Mouse (Mus musculus): ENCODE measurements around the gene Rec114. TPM values are rescaled to one million over a fixed set of nuclear protein-coding genes. Genes with fewer than 3 reads are reported as not detected.

Gene Rec114
- polyA plus RNA-seq, 1 experiment from 2014 or later, result 3.2 TPM

- ATAC-seq (ENCODE audit: low read depth) (no peak), DNase-seq (ENCODE audit: low spot score) (no peak)
- Histone ChIP-seq H3K9me3 (ENCODE audit: control insufficient read depth, low read length) (no peaks in the 10 kb centered on the region), H3K27me3 (replicated peaks; ENCODE audit: control insufficient read depth, insufficient read depth, low read length) (no peaks in the 10 kb centered on the region), H3K4me3 (ENCODE audit: low read depth, low read length) (no peak overlapping the region), H3K4me1 (ENCODE audit: control insufficient read depth, insufficient read depth, low read length) (no peaks in the 10 kb centered on the region), H3K9ac (ENCODE audit: low read depth, low read length) (no peak overlapping the region), H3K36me3 (ENCODE audit: control insufficient read depth, insufficient read depth, low read length) (peaks cover 22% of the 10 kb centered on the region), H3K4me2 (ENCODE audit: low read depth, low read length) (no peak overlapping the region), H3K27ac (replicated peaks; ENCODE audit: low read depth, low read length) (no peak overlapping the region)
- WGBS, result 46% methylated on average over 9 of the region's 9 CpGs
Observed at GRCm38 (mm10) chr9:58667244-58667643, 76.5 kb downstream of the Rec114 start.

- no peak overlapping the region for H3K4me3 ChIP-seq (ENCODE audit: low read depth, low read length)
- H3K4me1 ChIP-seq (ENCODE audit: control insufficient read depth, insufficient read depth, low read length), result no peaks in the 10 kb centered on the region
- no peaks in the 10 kb centered on the region for H3K27me3 ChIP-seq (replicated peaks; ENCODE audit: control insufficient read depth, insufficient read depth, low read length)
- WGBS, result 46% methylated on average over 9 of the region's 9 CpGs
- H3K9ac ChIP-seq (ENCODE audit: low read depth, low read length), result no peak overlapping the region
- ATAC-seq (ENCODE audit: low read depth), result no peak
- H3K27ac ChIP-seq (replicated peaks; ENCODE audit: low read depth, low read length), result no peak overlapping the region
- DNase-seq (ENCODE audit: low spot score), result no peak
- H3K4me2 ChIP-seq (ENCODE audit: low read depth, low read length), result no peak overlapping the region
- H3K9me3 ChIP-seq (ENCODE audit: control insufficient read depth, low read length), result no peaks in the 10 kb centered on the region
- H3K36me3 ChIP-seq (ENCODE audit: control insufficient read depth, insufficient read depth, low read length), result peaks cover 27% of the 10 kb centered on the region
Observed at GRCm38 (mm10) chr9:58666191-58666590, 77.6 kb downstream of the Rec114 start.

GRCm38 (mm10) chr9:58665492-58665891, 78.3 kb downstream of the Rec114 start:
- ATAC-seq (ENCODE audit: low read depth) (no peak), DNase-seq (ENCODE audit: low spot score) (no peak)
- no peaks in the 10 kb centered on the region for H3K9me3 ChIP-seq (ENCODE audit: control insufficient read depth, low read length)
- no peaks in the 10 kb centered on the region for H3K4me1 ChIP-seq (ENCODE audit: control insufficient read depth, insufficient read depth, low read length)
- no peak overlapping the region for H3K4me2 ChIP-seq (ENCODE audit: low read depth, low read length)
- WGBS, result 76% methylated on average over 9 of the region's 9 CpGs
- peaks cover 27% of the 10 kb centered on the region for H3K36me3 ChIP-seq (ENCODE audit: control insufficient read depth, insufficient read depth, low read length)
- H3K27me3 ChIP-seq (replicated peaks; ENCODE audit: control insufficient read depth, insufficient read depth, low read length), result no peaks in the 10 kb centered on the region
- H3K4me3 ChIP-seq (ENCODE audit: low read depth, low read length), result no peak overlapping the region
- H3K27ac ChIP-seq (replicated peaks; ENCODE audit: low read depth, low read length), result no peak overlapping the region
- H3K9ac ChIP-seq (ENCODE audit: low read depth, low read length), result no peak overlapping the region

- no peak overlapping the region for H3K4me2 ChIP-seq (ENCODE audit: low read depth, low read length)
- H3K36me3 ChIP-seq (ENCODE audit: control insufficient read depth, insufficient read depth, low read length), result peaks cover 39% of the 10 kb centered on the region
- H3K4me3 ChIP-seq (ENCODE audit: low read depth, low read length), result no peak overlapping the region
- no peaks in the 10 kb centered on the region for H3K9me3 ChIP-seq (ENCODE audit: control insufficient read depth, low read length)
- H3K9ac ChIP-seq (ENCODE audit: low read depth, low read length), result no peak overlapping the region
- DNase-seq (ENCODE audit: low spot score) (no peak), ATAC-seq (ENCODE audit: low read depth) (no peak)
- no peak overlapping the region for H3K27ac ChIP-seq (replicated peaks; ENCODE audit: low read depth, low read length)
- H3K27me3 ChIP-seq (replicated peaks; ENCODE audit: control insufficient read depth, insufficient read depth, low read length), result no peaks in the 10 kb centered on the region
- no peaks in the 10 kb centered on the region for H3K4me1 ChIP-seq (ENCODE audit: control insufficient read depth, insufficient read depth, low read length)
- WGBS, result 94% methylated on average over 3 of the region's 3 CpGs
Observed at GRCm38 (mm10) chr9:58662791-58663190, 81.0 kb downstream of the Rec114 start.

- Histone ChIP-seq H3K4me3 (ENCODE audit: low read depth, low read length) (no peak overlapping the region), H3K36me3 (ENCODE audit: control insufficient read depth, insufficient read depth, low read length) (peaks cover 44% of the 10 kb centered on the region), H3K9me3 (ENCODE audit: control insufficient read depth, low read length) (no peaks in the 10 kb centered on the region), H3K27ac (replicated peaks; ENCODE audit: low read depth, low read length) (no peak overlapping the region), H3K9ac (ENCODE audit: low read depth, low read length) (no peak overlapping the region), H3K4me2 (ENCODE audit: low read depth, low read length) (no peak overlapping the region), H3K4me1 (ENCODE audit: control insufficient read depth, insufficient read depth, low read length) (no peaks in the 10 kb centered on the region), H3K27me3 (replicated peaks; ENCODE audit: control insufficient read depth, insufficient read depth, low read length) (no peaks in the 10 kb centered on the region)
- 90% methylated on average over 4 of the region's 4 CpGs for WGBS
- ATAC-seq (ENCODE audit: low read depth) (no peak), DNase-seq (ENCODE audit: low spot score) (no peak)
Observed at GRCm38 (mm10) chr9:58662007-58662406, 81.8 kb downstream of the Rec114 start.

- no peaks in the 10 kb centered on the region for H3K9me3 ChIP-seq (ENCODE audit: control insufficient read depth, low read length)
- H3K27ac ChIP-seq (replicated peaks; ENCODE audit: low read depth, low read length), result no peak overlapping the region
- no peak overlapping the region for H3K4me2 ChIP-seq (ENCODE audit: low read depth, low read length)
- DNase-seq (ENCODE audit: low spot score), result no peak
- no peak overlapping the region for H3K4me3 ChIP-seq (ENCODE audit: low read depth, low read length)
- ATAC-seq (ENCODE audit: low read depth), result no peak
- peaks cover 50% of the 10 kb centered on the region for H3K36me3 ChIP-seq (ENCODE audit: control insufficient read depth, insufficient read depth, low read length)
- no peak overlapping the region for H3K9ac ChIP-seq (ENCODE audit: low read depth, low read length)
- 90% methylated on average over 3 of the region's 3 CpGs for WGBS
- H3K27me3 ChIP-seq (replicated peaks; ENCODE audit: control insufficient read depth, insufficient read depth, low read length), result no peaks in the 10 kb centered on the region
- no peaks in the 10 kb centered on the region for H3K4me1 ChIP-seq (ENCODE audit: control insufficient read depth, insufficient read depth, low read length)
Observed at GRCm38 (mm10) chr9:58660673-58661072, 83.1 kb downstream of the Rec114 start.

- Histone ChIP-seq H3K9ac (ENCODE audit: low read depth, low read length) (no peak overlapping the region), H3K4me2 (ENCODE audit: low read depth, low read length) (no peak overlapping the region), H3K4me1 (ENCODE audit: control insufficient read depth, insufficient read depth, low read length) (no peaks in the 10 kb centered on the region), H3K27ac (replicated peaks; ENCODE audit: low read depth, low read length) (no peak overlapping the region), H3K9me3 (ENCODE audit: control insufficient read depth, low read length) (no peaks in the 10 kb centered on the region), H3K4me3 (ENCODE audit: low read depth, low read length) (no peak overlapping the region), H3K27me3 (replicated peaks; ENCODE audit: control insufficient read depth, insufficient read depth, low read length) (no peaks in the 10 kb centered on the region), H3K36me3 (ENCODE audit: control insufficient read depth, insufficient read depth, low read length) (peaks cover 45% of the 10 kb centered on the region)
- DNase-seq (ENCODE audit: low spot score) (no peak), ATAC-seq (ENCODE audit: low read depth) (no peak)
- 81% methylated on average over 9 of the region's 9 CpGs for WGBS
Observed at GRCm38 (mm10) chr9:58659989-58660388, 83.8 kb downstream of the Rec114 start.

- Histone ChIP-seq H3K36me3 (ENCODE audit: control insufficient read depth, insufficient read depth, low read length) (peaks cover 42% of the 10 kb centered on the region), H3K27ac (replicated peaks; ENCODE audit: low read depth, low read length) (no peak overlapping the region), H3K4me3 (ENCODE audit: low read depth, low read length) (no peak overlapping the region), H3K9me3 (ENCODE audit: control insufficient read depth, low read length) (no peaks in the 10 kb centered on the region), H3K4me1 (ENCODE audit: control insufficient read depth, insufficient read depth, low read length) (no peaks in the 10 kb centered on the region), H3K9ac (ENCODE audit: low read depth, low read length) (no peak overlapping the region), H3K4me2 (ENCODE audit: low read depth, low read length) (no peak overlapping the region), H3K27me3 (replicated peaks; ENCODE audit: control insufficient read depth, insufficient read depth, low read length) (no peaks in the 10 kb centered on the region)
- WGBS, result 76% methylated on average over 3 of the region's 3 CpGs
- DNase-seq (ENCODE audit: low spot score) (no peak), ATAC-seq (ENCODE audit: low read depth) (no peak)
Observed at GRCm38 (mm10) chr9:58659331-58659730, 84.4 kb downstream of the Rec114 start.

- no peak overlapping the region for H3K27ac ChIP-seq (replicated peaks; ENCODE audit: low read depth, low read length)
- H3K9ac ChIP-seq (ENCODE audit: low read depth, low read length), result no peak overlapping the region
Observed at GRCm38 (mm10) chr9:58658596-58659309, 85.0 kb downstream of the Rec114 start.

More at GRCm38 (mm10) chr9:58658596-58659309, 85.0 kb downstream of the Rec114 start:
- ATAC-seq (ENCODE audit: low read depth) (no peak), DNase-seq (ENCODE audit: low spot score) (no peak)
- no peak overlapping the region for H3K4me3 ChIP-seq (ENCODE audit: low read depth, low read length)
- WGBS, result 79% methylated on average over 4 of the region's 4 CpGs
- H3K36me3 ChIP-seq (ENCODE audit: control insufficient read depth, insufficient read depth, low read length), result peaks cover 38% of the 10 kb centered on the region
- no peak overlapping the region for H3K4me2 ChIP-seq (ENCODE audit: low read depth, low read length)
- H3K27me3 ChIP-seq (replicated peaks; ENCODE audit: control insufficient read depth, insufficient read depth, low read length), result no peaks in the 10 kb centered on the region
- H3K4me1 ChIP-seq (ENCODE audit: control insufficient read depth, insufficient read depth, low read length), result no peaks in the 10 kb centered on the region
- H3K9me3 ChIP-seq (ENCODE audit: control insufficient read depth, low read length), result no peaks in the 10 kb centered on the region
